Mouse (Mus musculus) MEL (cell line): Measurements from ENCODE around the gene Nudt21. TPM values are rescaled to one million over a fixed set of nuclear protein-coding genes. Genes with fewer than 3 reads are reported as not detected.

Experiments
- DNase-seq: peaks from one replicate; pipeline ENCODE4 v3.0.0; 2011; ENCODE audit warnings: low read depth, low spot score
- H3K27ac ChIP-seq: 2 replicates; pipeline ENCODE4 v1.5.1; 2012; ENCODE audit warnings: low read depth, mild to moderate bottlenecking, control low read depth, low read length, moderate library complexity; ENCODE audit not compliant: control insufficient read depth
- H3K27me3 ChIP-seq, 2 experiments: fragments of 150-350 bp in 1 of 2; sonication (generic) in 1 of 2; 2 replicates each; pipeline ENCODE4 v1.6.1; 2012; ENCODE audit warnings: low read length in 2 of 2, mild to moderate bottlenecking in 2 of 2, improper control_type of control experiment in 1 of 2, moderate library complexity in 1 of 2; ENCODE audit not compliant: insufficient read depth in 2 of 2, control insufficient read depth in 1 of 2
- H3K36me3 ChIP-seq, 2 experiments: 2 replicates each; pipeline ENCODE4 v1.6.1; 2012 to 2014; ENCODE audit warnings: low read length in 2 of 2, improper control_type of control experiment in 1 of 2, inconsistent platforms in 1 of 2, mild to moderate bottlenecking in 1 of 2; ENCODE audit not compliant: insufficient read depth in 2 of 2, control insufficient read depth in 1 of 2
- H3K4me1 ChIP-seq, 2 experiments: fragments of 150-350 bp in 1 of 2; sonication (generic) in 1 of 2; 2 replicates each; pipeline ENCODE4 v1.6.1; 2012; ENCODE audit warnings: low read length in 2 of 2, improper control_type of control experiment in 1 of 2, mild to moderate bottlenecking in 1 of 2; ENCODE audit not compliant: insufficient read depth in 2 of 2, control insufficient read depth in 1 of 2
- H3K4me3 ChIP-seq, 2 experiments: fragments of 150-350 bp in 1 of 2; sonication (generic) in 1 of 2; 2 replicates each; pipeline ENCODE4 v1.5.1; 2012; ENCODE audit warnings: low read depth in 2 of 2, low read length in 2 of 2, mild to moderate bottlenecking in 2 of 2, moderate library complexity in 2 of 2, control low read depth in 1 of 2, improper control_type of control experiment in 1 of 2; ENCODE audit not compliant: control insufficient read depth in 1 of 2, insufficient read depth in 1 of 2
- H3K79me2 ChIP-seq: 2 replicates; pipeline ENCODE4 v1.6.1; 2012; ENCODE audit warnings: mild to moderate bottlenecking, low read length, moderate library complexity; ENCODE audit not compliant: control insufficient read depth, poor library complexity, insufficient read depth
- H3K9ac ChIP-seq: 2 replicates; pipeline ENCODE4 v1.6.1; 2012; ENCODE audit warnings: low read depth, mild to moderate bottlenecking, control low read depth, low read length, moderate library complexity; ENCODE audit not compliant: control insufficient read depth, poor library complexity, severe bottlenecking
- H3K9me3 ChIP-seq: fragments of 150-350 bp; sonication (generic); replicated peaks from 2 replicates; pipeline ENCODE4 v1.6.1; 2012; ENCODE audit warnings: mild to moderate bottlenecking, low read length, improper control_type of control experiment, moderate library complexity; ENCODE audit not compliant: insufficient read depth
- BHLHE40 ChIP-seq: IDR thresholded peaks from 2 replicates; pipeline ENCODE4 v1.6.1; 2012; ENCODE audit warnings: low read depth, mild to moderate bottlenecking, inconsistent platforms, low read length, improper control_type of control experiment, borderline replicate concordance
- CHD1 ChIP-seq: IDR thresholded peaks from 2 replicates; pipeline ENCODE4 v1.6.1; 2012; ENCODE audit warnings: low read depth, mild to moderate bottlenecking, inconsistent platforms, low read length, improper control_type of control experiment
- CHD2 ChIP-seq: IDR thresholded peaks from 2 replicates; pipeline ENCODE4 v1.6.1; 2011; ENCODE audit warnings: low read length, improper control_type of control experiment
- CTCF ChIP-seq, 3 experiments: IDR thresholded peaks in 2 of 3; conservative IDR thresholded peaks in 1 of 3; 2 replicates each; pipeline ENCODE4 v1.5.1; 2011 to 2012; ENCODE audit warnings: low read length in 3 of 3, low read depth in 2 of 3, mild to moderate bottlenecking in 2 of 3, improper control_type of control experiment in 1 of 3, inconsistent platforms in 1 of 3, mixed read lengths in 1 of 3, moderate library complexity in 1 of 3; ENCODE audit not compliant: control insufficient read depth in 1 of 3, insufficient read depth in 1 of 3, poor library complexity in 1 of 3, severe bottlenecking in 1 of 3
- E2F4 ChIP-seq: IDR thresholded peaks from 2 replicates; pipeline ENCODE4 v1.6.1; 2011; ENCODE audit warnings: low read depth, low read length, improper control_type of control experiment, borderline replicate concordance
- EP300 ChIP-seq, 2 experiments: IDR thresholded peaks; 2 replicates each; pipeline ENCODE4 v1.6.1; 2011; ENCODE audit warnings: improper control_type of control experiment in 2 of 2, low read length in 2 of 2, low read depth in 1 of 2, mild to moderate bottlenecking in 1 of 2
- GABPA ChIP-seq: IDR thresholded peaks from 2 replicates; pipeline ENCODE4 v1.6.1; 2012; ENCODE audit warnings: low read depth, mild to moderate bottlenecking, inconsistent platforms, low read length, improper control_type of control experiment, moderate library complexity
- GATA1 ChIP-seq: IDR thresholded peaks from 2 replicates; pipeline ENCODE4 v1.6.1; 2011; ENCODE audit warnings: low read depth, low read length, improper control_type of control experiment
- MAX ChIP-seq: IDR thresholded peaks from 2 replicates; pipeline ENCODE4 v1.6.1; 2011; ENCODE audit warnings: low read length, improper control_type of control experiment
- MAZ ChIP-seq: IDR thresholded peaks from 2 replicates; pipeline ENCODE4 v1.6.1; 2012; ENCODE audit warnings: low read depth, mild to moderate bottlenecking, inconsistent platforms, low read length, improper control_type of control experiment
- MXI1 ChIP-seq: IDR thresholded peaks from 2 replicates; pipeline ENCODE4 v1.6.1; 2011; ENCODE audit warnings: mild to moderate bottlenecking, low read depth, low read length, improper control_type of control experiment
- MYC ChIP-seq: IDR thresholded peaks from 2 replicates; pipeline ENCODE4 v1.6.1; 2011; ENCODE audit warnings: low read depth, mild to moderate bottlenecking, low read length, improper control_type of control experiment, moderate library complexity
- NELFE ChIP-seq: IDR thresholded peaks from 2 replicates; pipeline ENCODE4 v1.6.1; 2011; ENCODE audit warnings: low read depth, low read length, improper control_type of control experiment
- NRF1 ChIP-seq: IDR thresholded peaks from 2 replicates; pipeline ENCODE4 v1.6.1; 2014; ENCODE audit warnings: low read depth, mild to moderate bottlenecking, inconsistent platforms, low read length, improper control_type of control experiment, moderate library complexity; ENCODE audit not compliant: poor library complexity, insufficient read depth, severe bottlenecking
- POLR2A ChIP-seq, 2 experiments: IDR thresholded peaks; 2 replicates each; pipeline ENCODE4 v1.6.1; 2011 to 2012; ENCODE audit warnings: low read length in 2 of 2, mild to moderate bottlenecking in 2 of 2, control low read depth in 1 of 2, improper control_type of control experiment in 1 of 2, low read depth in 1 of 2, moderate library complexity in 1 of 2; ENCODE audit not compliant: control insufficient read depth in 1 of 2, insufficient read depth in 1 of 2, poor library complexity in 1 of 2
- POLR2AphosphoS2 ChIP-seq: IDR thresholded peaks from 2 replicates; pipeline ENCODE4 v1.6.1; 2011; ENCODE audit warnings: low read length, improper control_type of control experiment
- POLR2AphosphoS5 ChIP-seq: IDR thresholded peaks from 2 replicates; pipeline ENCODE4 v1.6.1; 2012; ENCODE audit warnings: low read depth, borderline replicate concordance, mild to moderate bottlenecking, inconsistent platforms, low read length, moderate library complexity, mixed read lengths
- RAD21 ChIP-seq: IDR thresholded peaks from 2 replicates; pipeline ENCODE4 v1.6.1; 2011; ENCODE audit warnings: mild to moderate bottlenecking, low read depth, low read length, improper control_type of control experiment
- SIN3A ChIP-seq: IDR thresholded peaks from 2 replicates; pipeline ENCODE4 v1.6.1; 2012; ENCODE audit warnings: low read length, improper control_type of control experiment, inconsistent platforms
- SMC3 ChIP-seq: IDR thresholded peaks from 2 replicates; pipeline ENCODE4 v1.6.1; 2011; ENCODE audit warnings: low read depth, low read length, improper control_type of control experiment
- TAL1 ChIP-seq: IDR thresholded peaks from 2 replicates; pipeline ENCODE4 v1.6.1; 2012; ENCODE audit warnings: mild to moderate bottlenecking, inconsistent platforms, low read length, moderate library complexity, mixed read lengths
- TBP ChIP-seq: IDR thresholded peaks from 2 replicates; pipeline ENCODE4 v1.8.0; 2011; ENCODE audit warnings: low read depth, low read length, improper control_type of control experiment
- TCF12 ChIP-seq: IDR thresholded peaks from 2 replicates; pipeline ENCODE4 v1.6.1; 2014; ENCODE audit warnings: low read depth, mild to moderate bottlenecking, inconsistent platforms, low read length, improper control_type of control experiment, moderate library complexity
- UBTF ChIP-seq: IDR thresholded peaks from 2 replicates; pipeline ENCODE4 v1.6.1; 2012; ENCODE audit warnings: low read depth, mild to moderate bottlenecking, inconsistent platforms, low read length, improper control_type of control experiment, moderate library complexity, borderline replicate concordance; ENCODE audit not compliant: insufficient read depth
- ZC3H11A ChIP-seq: IDR thresholded peaks from 2 replicates; pipeline ENCODE4 v1.6.1; 2012; ENCODE audit warnings: low read depth, mild to moderate bottlenecking, inconsistent platforms, low read length, improper control_type of control experiment
- ZKSCAN1 ChIP-seq: IDR thresholded peaks from 2 replicates; pipeline ENCODE4 v1.6.1; 2012; ENCODE audit warnings: low read depth, mild to moderate bottlenecking, inconsistent platforms, low read length, improper control_type of control experiment, moderate library complexity
- ZNF384 ChIP-seq: IDR thresholded peaks from 2 replicates; pipeline ENCODE4 v1.6.1; 2012; ENCODE audit warnings: low read depth, mild to moderate bottlenecking, inconsistent platforms, low read length, improper control_type of control experiment
- polyA plus RNA-seq, 2 experiments: library from polyadenylated mRNA; stranded (reverse) in 1 of 2; unstranded in 1 of 2; fragments of >175 nt in 1 of 2; fragments of >200 nt in 1 of 2; gene quantifications; 2 replicates each; pipeline versions ENCODE4 v1.2.1 to v1.2.4; 2012; ENCODE audit warnings: low replicate concordance in 2 of 2, low read depth in 1 of 2; ENCODE audit not compliant: insufficient read length in 2 of 2, insufficient read depth in 1 of 2, missing spikeins in 1 of 2
- total RNA-seq: library from RNA; depleted of rRNA; stranded (reverse); fragments of 300-350 nt; gene quantifications from 2 replicates; pipeline ENCODE4 v1.2.3, GENCODE M21; 2012

Nudt21 gene
- total and polyA plus RNA-seq, 3 experiments, result 118 to 157 TPM; not detected in 1

GRCm38 (mm10) chr8:94066121-94066863 lies 29.5 kb upstream of the Nudt21 start:
- Histone ChIP-seq H3K27me3 (no peaks in the 10 kb centered on the region), H3K79me2 (no peaks in the 10 kb centered on the region), H3K36me3 (peaks cover 2 to 3% of the 10 kb centered on the region in 2 experiments; a peak in 2 of 4 replicates), H3K27ac (no peak overlapping the region), H3K4me3 (no peak overlapping the region), H3K4me1 (no peaks in the 10 kb centered on the region), H3K9ac (no peak overlapping the region), H3K9me3 (no peaks in the 10 kb centered on the region)
- TF ChIP-seq RAD21 (no peak), POLR2A (IDR thresholded peaks at IDR 0.05; ENCODE audit: control insufficient read depth in 1 of 2, insufficient read depth in 1 of 2, low read depth in 1 of 2, low read length in 2 of 2, poor library complexity in 1 of 2) (no peak), TCF12 (no peak), POLR2AphosphoS2 (no peak), MAX (no peak), UBTF (no peak), MXI1 (no peak), GABPA (no peak), GATA1 (no peak), CHD2 (no peak), NRF1 (no peak), BHLHE40 (no peak), TAL1 (no peak), MAZ (no peak), ZNF384 (no peak), SMC3 (no peak), SIN3A (no peak), EP300 (IDR thresholded peaks at IDR 0.05; ENCODE audit: low read depth in 1 of 2, low read length in 2 of 2) (no peak), TBP (no peak), MYC (no peak)
- no peak for DNase-seq

- Histone ChIP-seq H3K79me2 (no peaks in the 10 kb centered on the region), H3K9ac (no peak overlapping the region), H3K27ac (no peak overlapping the region)
- peak; percentile 56 for DNase-seq
- no peak for TF ChIP-seq POLR2AphosphoS5
- no peak for TF ChIP-seq E2F4
- TF ChIP-seq SMC3, result peak; percentile 65
- TF ChIP-seq RAD21, result peak; percentile 56
- TF ChIP-seq MYC, result no peak
- TF ChIP-seq GABPA, result no peak
- no peak for TF ChIP-seq ZKSCAN1
- TF ChIP-seq CTCF (IDR thresholded peaks at IDR 0.05 in 2 of 3, conservative IDR thresholded peaks at IDR 0.05 in 1 of 3; ENCODE audit: control insufficient read depth in 1 of 3, insufficient read depth in 1 of 3, low read depth in 2 of 3, low read length in 3 of 3, poor library complexity in 1 of 3, severe bottlenecking in 1 of 3), result peak; percentile 54 to 75 (median 66)
- TF ChIP-seq GATA1, result no peak
- 0 out of 2 replicates have a peak, but pooled peaks have one; percentile 19 for TF ChIP-seq ZC3H11A
- TF ChIP-seq CHD1, result no peak
- TF ChIP-seq NELFE, result no peak
- TF ChIP-seq, all 39 proteins: peak for 4
- H3K9me3 ChIP-seq, result 0 out of 2 replicates have a peak, but pooled peaks cover 3% of the 10 kb centered on the region
- H3K4me3 ChIP-seq, result no peak overlapping the region
- H3K27me3 ChIP-seq, result no peaks in the 10 kb centered on the region
- peaks cover 0 to 13% of the 10 kb centered on the region in 2 experiments; a peak in 2 of 4 replicates for H3K36me3 ChIP-seq
- no peaks in the 10 kb centered on the region for H3K4me1 ChIP-seq
These were observed 20.5 kb upstream of the Nudt21 start for GRCm38 (mm10) chr8:94057157-94057854.
